Mouse (Mus musculus) brain, embryonic 14.5 days (tissue): ENCODE measurements at regions not wholly inside any gene's neighbourhood (a gene's known extent, or its start where the extent isn't known, plus 50 kb on each side); places are given as distances from the start of the nearest gene placed in this dataset.

Experiments used
- CTCF ChIP-seq: fragments of 200-500 bp; IDR thresholded peaks from 2 replicates; pipeline ENCODE4 v1.5.1; 2012; ENCODE audit warnings: inconsistent platforms, mild to moderate bottlenecking, moderate library complexity, borderline replicate concordance; ENCODE audit not compliant: insufficient read depth, insufficient read length; ENCODE audit errors: extremely low read depth
- POLR2A ChIP-seq: fragments of 200-500 bp; IDR thresholded peaks from 2 replicates; pipeline ENCODE4 v1.6.1; 2012; ENCODE audit warnings: mild to moderate bottlenecking, inconsistent platforms, borderline replicate concordance; ENCODE audit not compliant: poor library complexity, insufficient read depth, insufficient read length, severe bottlenecking; ENCODE audit errors: extremely low read depth

DNA sequence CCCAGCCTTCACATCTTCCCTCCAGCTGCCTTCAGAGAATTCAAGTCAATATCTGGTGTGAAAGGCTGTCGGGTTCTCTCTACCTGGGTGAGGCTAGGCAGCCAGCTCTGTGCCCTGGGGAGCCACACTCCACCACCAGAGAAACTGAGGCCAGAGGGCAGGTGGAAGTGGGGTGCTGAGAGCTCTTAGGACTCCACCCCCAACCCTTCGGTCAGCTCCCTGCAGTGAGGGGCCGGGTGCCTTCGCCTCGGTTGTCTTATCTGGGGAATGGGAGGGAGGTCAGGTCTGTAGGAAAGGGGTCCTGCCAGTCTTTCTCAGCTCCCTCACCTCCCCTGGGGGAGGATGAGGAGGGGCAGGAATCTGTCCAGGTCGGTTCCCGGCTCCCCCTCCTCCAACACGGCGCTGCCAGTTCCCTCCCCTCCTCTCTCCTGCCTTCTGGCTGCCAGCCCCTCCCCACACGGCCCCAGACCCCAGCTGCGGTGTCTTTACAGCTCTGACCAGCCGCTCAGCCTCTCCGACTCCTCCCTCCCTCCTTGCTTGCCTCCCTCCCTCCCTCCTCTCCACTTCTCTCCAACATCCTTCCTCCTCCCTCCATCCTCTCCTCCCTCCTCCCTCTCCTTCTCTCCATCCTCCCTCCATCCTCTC, 97.8 kb downstream of the Cstad start:
- TF ChIP-seq CTCF (no peak), POLR2A (no peak)
